Mouse (Mus musculus) forebrain, embryonic 12.5 days (tissue): ENCODE results near the gene Thy1. TPM values are rescaled to one million over a fixed set of nuclear protein-coding genes. Genes with fewer than 3 reads are reported as not detected.

Experiments
- ATAC-seq: fragments of 200-750 bp; cut with Nextera tagmentation; 2 replicates; pipeline ENCODE4 v1.8.0; 2017; ENCODE audit warnings: moderate TSS enrichment; ENCODE audit not compliant: low FRiP score
- H3K27ac ChIP-seq: fragments of 300-500 bp; sonication (generic); 2 replicates; pipeline ENCODE4 v1.5.1; 2016; ENCODE audit warnings: mild to moderate bottlenecking
- H3K27me3 ChIP-seq: fragments of 300-500 bp; sonication (generic); 2 replicates; pipeline ENCODE4 v1.6.1; 2016; ENCODE audit warnings: mild to moderate bottlenecking
- H3K36me3 ChIP-seq: fragments of 300-500 bp; sonication (generic); replicated peaks from 2 replicates; pipeline ENCODE4 v1.6.1; 2016; ENCODE audit warnings: mild to moderate bottlenecking
- H3K4me1 ChIP-seq: fragments of 300-500 bp; sonication (generic); 2 replicates; pipeline ENCODE4 v1.6.1; 2016
- H3K4me2 ChIP-seq: fragments of 300-500 bp; sonication (generic); 2 replicates; pipeline ENCODE4 v1.6.1; 2016; ENCODE audit warnings: mild to moderate bottlenecking, moderate library complexity
- H3K4me3 ChIP-seq: fragments of 300-500 bp; sonication (generic); replicated peaks from 2 replicates; pipeline ENCODE4 v1.5.1; 2016; ENCODE audit warnings: mild to moderate bottlenecking
- H3K9ac ChIP-seq: fragments of 300-500 bp; sonication (generic); 2 replicates; pipeline ENCODE4 v1.6.1; 2016; ENCODE audit warnings: mild to moderate bottlenecking
- H3K9me3 ChIP-seq: fragments of 300-500 bp; sonication (generic); 2 replicates; pipeline ENCODE4 v1.6.1; 2016
- WGBS: fragments of 180-500 bp; shearing (Covaris S2); methylation state at CpG from one replicate; pipeline ENCODE4 v1.1.7; 2016; 5-methylcytosine and 5-hydroxymethylcytosine counted together
- polyA plus RNA-seq: library from polyadenylated mRNA; unstranded; fragments of >200 nt; fragmentation: Nextera tagmentation; extraction: Ambion mirVana; gene quantifications from 2 replicates; pipeline ENCODE4 v1.2.1, GENCODE M21; 2016

Thy1 gene
- polyA plus RNA-seq, 1 experiment from 2014 or later = not detected

GRCm38 (mm10) chr9:44016304-44016703 is 26.9 kb upstream of the Thy1 start:
- Histone ChIP-seq H3K4me3 (no peak overlapping the region), H3K36me3 (no peaks in the 10 kb centered on the region), H3K27me3 (no peaks in the 10 kb centered on the region), H3K4me2 (no peak overlapping the region), H3K27ac (no peak overlapping the region), H3K4me1 (peaks cover 4% of the 10 kb centered on the region; the same call in 1 of the 2 replicates), H3K9ac (no peak overlapping the region), H3K9me3 (no peaks in the 10 kb centered on the region)
- ATAC-seq = no peak
- WGBS = 90% methylated on average over 5 of the region's 5 CpGs

GRCm38 (mm10) chr9:44017846-44018245 is 25.3 kb upstream of the Thy1 start:
- Histone ChIP-seq H3K4me1 (no peaks in the 10 kb centered on the region), H3K4me3 (no peak overlapping the region), H3K27me3 (no peaks in the 10 kb centered on the region), H3K4me2 (no peak overlapping the region), H3K27ac (no peak overlapping the region), H3K9me3 (no peaks in the 10 kb centered on the region), H3K9ac (no peak overlapping the region), H3K36me3 (no peaks in the 10 kb centered on the region)
- WGBS = 87% methylated on average over 5 of the region's 5 CpGs
- no peak for ATAC-seq

- H3K4me2 ChIP-seq = no peak overlapping the region
- WGBS = 81% methylated on average over 7 of the region's 7 CpGs
- H3K4me1 ChIP-seq = no peaks in the 10 kb centered on the region
- H3K9me3 ChIP-seq = no peaks in the 10 kb centered on the region
- no peak for ATAC-seq
- no peak overlapping the region for H3K27ac ChIP-seq
- H3K36me3 ChIP-seq = no peaks in the 10 kb centered on the region
- no peaks in the 10 kb centered on the region for H3K27me3 ChIP-seq
- no peak overlapping the region for H3K9ac ChIP-seq
- H3K4me3 ChIP-seq = no peak overlapping the region
These were observed 23.2 kb upstream of the Thy1 start for GRCm38 (mm10) chr9:44020001-44020400.

GRCm38 (mm10) chr9:44022100-44022847 is 20.9 kb upstream of the Thy1 start:
- Histone ChIP-seq H3K36me3 (no peaks in the 10 kb centered on the region), H3K4me3 (no peak overlapping the region), H3K9me3 (no peaks in the 10 kb centered on the region), H3K27me3 (no peaks in the 10 kb centered on the region), H3K4me2 (no peak overlapping the region), H3K27ac (no peak overlapping the region), H3K9ac (no peak overlapping the region), H3K4me1 (no peaks in the 10 kb centered on the region)
- no peak for ATAC-seq
- WGBS = 72% methylated on average over 8 of the region's 8 CpGs

GRCm38 (mm10) chr9:44024096-44024495 is 19.1 kb upstream of the Thy1 start:
- ATAC-seq = no peak
- no peaks in the 10 kb centered on the region for H3K9me3 ChIP-seq
- no peak overlapping the region for H3K4me3 ChIP-seq
- no peak overlapping the region for H3K9ac ChIP-seq
- H3K36me3 ChIP-seq = no peaks in the 10 kb centered on the region
- 89% methylated on average over 3 of the region's 3 CpGs for WGBS
- H3K4me1 ChIP-seq = no peaks in the 10 kb centered on the region
- no peak overlapping the region for H3K27ac ChIP-seq
- no peaks in the 10 kb centered on the region for H3K27me3 ChIP-seq
- H3K4me2 ChIP-seq = no peak overlapping the region

- H3K27ac ChIP-seq = no peak overlapping the region
- H3K9me3 ChIP-seq = no peaks in the 10 kb centered on the region
- 0 out of 2 replicates have a peak, but pooled peaks cover 6% of the 10 kb centered on the region for H3K27me3 ChIP-seq
- 71% methylated on average over 5 of the region's 5 CpGs for WGBS
- no peaks in the 10 kb centered on the region for H3K4me1 ChIP-seq
- H3K36me3 ChIP-seq = no peaks in the 10 kb centered on the region
- H3K4me3 ChIP-seq = no peak overlapping the region
- no peak overlapping the region for H3K9ac ChIP-seq
- H3K4me2 ChIP-seq = no peak overlapping the region
- no peak for ATAC-seq
These were observed 13.5 kb upstream of the Thy1 start for GRCm38 (mm10) chr9:44029580-44030236.

- Histone ChIP-seq H3K4me1 (no peaks in the 10 kb centered on the region), H3K9ac (no peak overlapping the region), H3K9me3 (no peaks in the 10 kb centered on the region), H3K4me2 (no peak overlapping the region), H3K4me3 (no peak overlapping the region), H3K27ac (no peak overlapping the region), H3K36me3 (no peaks in the 10 kb centered on the region), H3K27me3 (0 out of 2 replicates have a peak, but pooled peaks cover 6% of the 10 kb centered on the region)
- WGBS = 94% methylated on average over 4 of the region's 4 CpGs
- no peak for ATAC-seq
These were observed 12.5 kb upstream of the Thy1 start for GRCm38 (mm10) chr9:44030646-44031045.

- no peaks in the 10 kb centered on the region for H3K9me3 ChIP-seq
- H3K4me3 ChIP-seq = no peak overlapping the region
- no peaks in the 10 kb centered on the region for H3K4me1 ChIP-seq
- 80% methylated on average over 5 of the region's 5 CpGs for WGBS
- no peak for ATAC-seq
- H3K27me3 ChIP-seq = 0 out of 2 replicates have a peak, but pooled peaks cover 6% of the 10 kb centered on the region
- H3K9ac ChIP-seq = no peak overlapping the region
- H3K4me2 ChIP-seq = no peak overlapping the region
- no peak overlapping the region for H3K27ac ChIP-seq
- H3K36me3 ChIP-seq = no peaks in the 10 kb centered on the region
These were observed 12.1 kb upstream of the Thy1 start for GRCm38 (mm10) chr9:44031079-44031478.

GRCm38 (mm10) chr9:44031946-44032345 is 11.2 kb upstream of the Thy1 start:
- no peaks in the 10 kb centered on the region for H3K4me1 ChIP-seq
- no peak overlapping the region for H3K27ac ChIP-seq
- 0 out of 2 replicates have a peak, but pooled peaks cover 6% of the 10 kb centered on the region for H3K27me3 ChIP-seq
- 87% methylated on average over 4 of the region's 4 CpGs for WGBS
- H3K36me3 ChIP-seq = no peaks in the 10 kb centered on the region
- H3K9me3 ChIP-seq = no peaks in the 10 kb centered on the region
- no peak overlapping the region for H3K4me2 ChIP-seq
- no peak overlapping the region for H3K9ac ChIP-seq
- H3K4me3 ChIP-seq = no peak overlapping the region
- no peak for ATAC-seq

GRCm38 (mm10) chr9:44033317-44033716 is 9.9 kb upstream of the Thy1 start:
- WGBS = 86% methylated on average over 5 of the region's 5 CpGs

GRCm38 (mm10) chr9:44033957-44034727 is 9.0 kb upstream of the Thy1 start:
- no peak for ATAC-seq
- Histone ChIP-seq H3K36me3 (no peaks in the 10 kb centered on the region), H3K9me3 (no peaks in the 10 kb centered on the region), H3K4me2 (no peak overlapping the region), H3K4me1 (no peaks in the 10 kb centered on the region), H3K27me3 (0 out of 2 replicates have a peak, but pooled peaks cover 6% of the 10 kb centered on the region), H3K9ac (no peak overlapping the region), H3K4me3 (no peak overlapping the region), H3K27ac (no peak overlapping the region)
- 78% methylated on average over 13 of the region's 13 CpGs for WGBS

More at GRCm38 (mm10) chr9:44033317-44033716, 9.9 kb upstream of the Thy1 start:
- Histone ChIP-seq H3K4me2 (no peak overlapping the region), H3K27ac (no peak overlapping the region), H3K36me3 (no peaks in the 10 kb centered on the region), H3K27me3 (0 out of 2 replicates have a peak, but pooled peaks cover 6% of the 10 kb centered on the region), H3K9ac (no peak overlapping the region), H3K4me3 (no peak overlapping the region), H3K9me3 (no peaks in the 10 kb centered on the region), H3K4me1 (no peaks in the 10 kb centered on the region)
- ATAC-seq = no peak

GRCm38 (mm10) chr9:44037106-44037505 is 6.1 kb upstream of the Thy1 start:
- H3K4me3 ChIP-seq = no peak overlapping the region
- no peaks in the 10 kb centered on the region for H3K36me3 ChIP-seq
- H3K27ac ChIP-seq = no peak overlapping the region
- H3K4me2 ChIP-seq = no peak overlapping the region
- 96% methylated on average over 5 of the region's 5 CpGs for WGBS
- no peak overlapping the region for H3K9ac ChIP-seq
- no peak for ATAC-seq
- peaks cover 13% of the 10 kb centered on the region for H3K27me3 ChIP-seq
- H3K9me3 ChIP-seq = no peaks in the 10 kb centered on the region
- no peaks in the 10 kb centered on the region for H3K4me1 ChIP-seq
